Mouse (Mus musculus): ENCODE measurements around the gene Gfod1.
A peak's percentile ranks its signal among the peaks of the same experiment; 100 is the strongest.

Gene Gfod1

GRCm38 (mm10) chr13:43201033-43201432 is 102.9 kb downstream of the Gfod1 start:
- no peak for DNase-seq (ENCODE audit: low spot score)

- no peak for DNase-seq (ENCODE audit: low spot score)
Measured at GRCm38 (mm10) chr13:43200473-43200872, 103.5 kb downstream of the Gfod1 start.

GRCm38 (mm10) chr13:43199749-43200148 is 104.2 kb downstream of the Gfod1 start:
- DNase-seq (ENCODE audit: low spot score), result no peak

- no peak for DNase-seq (ENCODE audit: low spot score)
Measured at GRCm38 (mm10) chr13:43199282-43199681, 104.7 kb downstream of the Gfod1 start.

DNA sequence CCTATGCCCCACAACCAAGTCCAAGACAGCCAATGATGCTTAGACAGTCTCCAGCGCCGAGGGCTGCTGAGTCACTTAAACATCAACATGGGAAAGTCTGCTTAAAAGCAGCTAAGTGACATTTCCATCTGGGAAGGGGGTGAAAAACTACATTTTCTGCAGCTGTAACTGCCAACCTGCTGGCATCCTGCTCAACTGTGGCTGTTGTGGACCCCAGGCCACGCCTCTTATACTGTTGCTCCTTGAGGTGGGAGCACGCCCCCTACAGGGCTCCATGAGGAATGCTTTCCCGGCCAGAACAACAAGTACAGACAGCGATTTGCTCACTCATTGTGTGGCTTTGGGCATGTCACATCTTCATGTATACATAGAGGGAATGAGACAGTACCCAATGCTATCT is 106.8 kb downstream of the Gfod1 start:
- DNase-seq (ENCODE audit: low spot score), result no peak

DNA sequence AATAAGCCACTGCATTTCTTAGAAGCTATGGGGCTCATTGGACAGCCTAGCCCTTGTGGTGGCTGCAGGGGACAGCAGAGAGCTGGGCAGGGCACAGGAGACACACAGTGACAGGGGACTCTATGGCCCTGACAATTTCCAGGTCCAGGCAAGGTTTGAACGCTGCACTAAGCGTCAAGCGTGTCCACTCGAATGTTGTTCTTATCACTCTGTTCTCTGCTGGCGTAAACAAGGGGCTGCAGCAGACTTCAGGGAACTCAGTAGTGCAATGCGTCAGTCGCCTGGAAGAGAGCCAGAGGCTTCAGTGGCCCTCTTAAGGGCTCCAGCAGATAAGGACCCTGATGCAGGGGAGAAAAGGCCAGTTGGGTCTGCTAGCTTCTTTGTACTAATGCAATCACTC is 108.0 kb downstream of the Gfod1 start:
- DNase-seq (ENCODE audit: low spot score), result no peak

DNA sequence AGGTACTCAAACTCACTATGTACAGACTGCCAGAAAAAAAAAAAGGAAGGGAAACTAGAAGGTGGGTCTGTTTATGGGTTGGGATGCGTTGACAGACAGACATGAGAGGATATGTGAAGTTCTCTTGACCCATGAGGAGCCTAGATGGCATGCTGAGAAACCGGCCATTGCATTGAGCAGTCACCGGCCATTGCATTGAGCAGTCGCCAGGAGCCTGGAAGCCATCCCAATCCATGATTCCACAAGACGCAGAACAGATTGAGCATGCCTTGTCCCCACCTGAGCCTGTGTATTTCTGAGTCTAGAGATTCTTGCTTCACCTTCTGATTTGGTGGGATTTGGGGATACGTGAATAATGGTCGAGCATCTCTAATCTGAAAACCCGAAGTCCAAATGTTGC is 110.0 kb downstream of the Gfod1 start:
- DNase-seq (ENCODE audit: low spot score), result no peak

GRCm38 (mm10) chr13:43193266-43193665 is 110.7 kb downstream of the Gfod1 start:
- DNase-seq (ENCODE audit: low spot score), result no peak

DNA sequence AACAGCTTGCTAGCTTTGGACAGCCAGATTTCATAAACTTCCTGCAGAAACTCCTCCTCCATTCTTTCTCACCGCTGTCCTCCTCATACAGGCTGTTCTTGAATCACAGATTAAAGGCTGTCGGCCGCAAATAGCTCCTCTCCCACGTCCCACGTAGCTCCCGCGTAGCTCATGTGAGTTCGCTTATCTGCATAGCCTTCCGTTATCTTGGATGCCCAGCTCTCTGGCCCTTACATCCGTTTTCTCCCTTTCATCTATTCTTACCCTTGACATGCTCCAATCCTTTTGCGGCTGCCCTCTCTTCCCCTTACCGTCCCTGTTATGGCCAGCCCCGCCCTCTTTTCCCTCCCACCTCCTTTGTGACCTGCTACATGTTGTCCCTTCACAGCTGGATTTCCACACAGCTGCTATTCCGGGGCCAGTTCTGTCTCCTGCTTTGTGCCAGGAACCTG is 112.2 kb downstream of the Gfod1 start:
- DNase-seq (ENCODE audit: low spot score), result no peak

DNA sequence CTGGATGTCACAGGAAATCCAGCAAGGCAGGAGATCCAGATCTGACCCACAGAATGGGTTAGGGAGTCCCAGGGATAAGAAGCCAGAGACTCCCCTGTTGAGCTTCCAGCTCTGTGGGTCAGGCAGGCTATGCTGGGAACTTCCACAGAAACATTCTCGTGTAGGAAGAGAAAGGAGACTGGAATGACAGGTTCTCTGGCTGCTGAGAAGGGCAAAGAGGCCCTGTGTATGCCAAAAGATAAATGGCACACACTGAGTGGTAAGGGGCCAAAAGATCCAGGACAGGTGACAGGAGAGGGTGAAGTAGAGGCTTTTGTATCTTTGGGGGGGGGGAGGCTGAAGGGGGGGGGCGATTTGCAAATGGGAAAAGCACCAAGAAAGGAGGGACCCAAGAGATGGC is 112.7 kb downstream of the Gfod1 start:
- DNase-seq (ENCODE audit: low spot score), result no peak

- DNase-seq (ENCODE audit: low spot score), result no peak
Measured at GRCm38 (mm10) chr13:43187736-43188135, 116.2 kb downstream of the Gfod1 start.

DNA sequence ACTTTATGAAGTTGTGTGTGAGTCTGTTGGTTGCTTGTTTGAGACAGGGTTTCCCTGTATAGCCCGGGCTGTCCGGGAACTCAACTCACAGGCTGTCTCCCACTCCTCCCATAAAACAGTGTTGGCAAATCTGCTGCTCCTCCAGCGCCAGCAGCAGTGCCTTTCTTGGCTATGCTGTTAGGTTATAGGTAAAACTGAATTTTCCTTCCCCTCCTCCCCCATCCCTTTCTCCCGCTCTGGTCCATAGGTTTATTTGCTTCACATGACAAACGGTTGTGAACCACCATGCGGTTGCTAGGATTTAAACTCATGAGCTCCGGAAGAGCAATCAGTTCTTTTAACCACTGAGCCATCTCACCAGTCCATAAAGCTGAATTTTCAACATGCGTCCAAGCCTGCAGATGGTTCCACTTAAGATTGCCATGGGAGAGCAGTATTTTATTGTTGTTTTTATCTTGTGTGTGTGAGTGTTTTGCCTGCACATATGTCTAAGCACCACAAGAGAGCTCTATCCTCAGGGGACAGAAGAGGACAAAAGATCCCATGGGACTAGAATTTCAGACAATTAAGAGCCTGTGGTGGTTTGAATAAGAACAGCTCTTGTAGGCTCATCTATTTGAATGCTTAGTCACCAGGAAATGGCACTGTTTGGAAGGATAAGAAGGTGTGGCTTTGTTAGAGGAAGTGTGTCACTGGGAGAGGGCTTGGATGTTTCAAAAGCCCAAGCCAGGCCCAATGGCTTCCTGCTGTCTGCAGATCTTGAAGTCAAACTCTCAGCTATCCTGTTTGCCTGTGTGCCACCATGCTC is 120.5 kb downstream of the Gfod1 start:
- DNase-seq (ENCODE audit: low spot score), result no peak

DNA sequence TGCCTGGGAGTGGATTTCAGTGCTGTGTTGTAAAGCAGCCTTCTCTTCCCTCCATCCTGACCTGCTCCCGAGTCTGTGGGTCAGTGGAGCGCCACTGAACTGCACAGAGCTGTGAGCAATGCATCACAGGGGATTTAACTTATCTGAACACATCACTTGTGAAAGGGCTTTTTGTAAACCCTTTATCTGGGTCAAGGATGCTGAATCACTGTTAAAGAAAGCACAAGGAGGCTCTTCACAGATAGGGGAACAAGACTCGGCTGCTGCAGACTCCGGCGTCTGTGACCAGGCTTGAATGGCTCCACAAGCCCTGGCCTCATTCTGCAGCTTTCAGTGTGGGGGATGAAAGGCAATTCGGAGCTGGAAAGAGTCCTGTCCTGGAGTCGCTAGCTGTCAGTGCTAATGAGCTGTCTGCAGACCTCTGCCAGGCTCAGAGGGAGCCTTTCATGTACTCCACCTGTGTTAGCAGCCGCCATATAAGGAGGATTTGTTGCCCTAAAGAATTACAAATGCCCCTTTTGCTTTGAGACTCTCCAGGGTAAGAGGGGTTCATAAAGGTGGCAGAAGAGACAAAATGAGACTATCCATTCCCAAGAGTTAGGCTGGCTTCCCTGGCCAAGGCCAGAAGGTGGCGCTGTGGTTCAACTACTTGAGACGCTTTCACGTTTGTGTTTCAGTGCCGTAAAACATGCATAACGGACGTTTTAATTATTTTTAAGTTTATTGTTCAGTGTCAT is 121.3 kb downstream of the Gfod1 start:
- DNase-seq (ENCODE audit: low spot score), result peak; percentile 76

DNA sequence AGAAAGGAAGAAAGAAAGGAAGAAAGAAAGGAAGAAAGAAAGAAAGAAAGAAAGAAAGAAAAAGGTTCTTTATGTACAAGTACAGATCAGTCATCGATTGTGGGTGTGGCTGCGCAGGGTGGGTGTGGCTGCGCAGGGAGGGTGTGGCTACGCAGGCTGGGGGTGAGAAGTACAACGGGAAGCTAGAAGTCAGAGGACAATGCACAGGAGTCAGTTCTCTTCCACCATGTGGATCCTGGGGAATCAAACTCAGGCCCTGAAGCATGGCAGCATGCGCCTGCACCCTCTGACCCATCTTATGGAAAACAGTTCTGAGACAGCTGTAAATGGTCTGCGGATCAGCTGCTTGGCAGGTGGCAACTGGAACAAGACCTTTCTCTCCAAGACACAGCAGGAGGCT is 122.9 kb downstream of the Gfod1 start:
- DNase-seq (ENCODE audit: low spot score), result no peak

DNA sequence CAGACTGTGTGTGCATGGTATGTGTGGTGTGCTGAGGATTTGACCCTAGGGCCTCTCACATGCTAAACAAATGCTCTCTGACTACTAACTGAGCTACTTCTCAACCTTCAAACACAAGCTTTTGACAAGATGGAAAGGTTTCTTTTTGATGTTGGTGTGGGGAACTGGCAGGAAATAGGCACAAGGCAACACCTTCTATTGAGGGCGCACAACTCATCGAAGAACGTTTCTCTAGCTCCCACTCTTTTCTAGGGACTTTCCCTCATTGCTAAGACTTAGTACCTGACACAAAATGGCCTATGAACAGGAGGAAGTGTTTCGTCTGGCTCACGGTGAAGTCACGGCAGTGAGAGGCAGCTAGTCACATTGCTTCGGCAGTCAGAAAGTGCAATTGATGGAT is 126.7 kb downstream of the Gfod1 start:
- DNase-seq (ENCODE audit: low spot score), result no peak

GRCm38 (mm10) chr13:43176676-43177075 is 127.3 kb downstream of the Gfod1 start:
- DNase-seq (ENCODE audit: low spot score), result no peak

DNA sequence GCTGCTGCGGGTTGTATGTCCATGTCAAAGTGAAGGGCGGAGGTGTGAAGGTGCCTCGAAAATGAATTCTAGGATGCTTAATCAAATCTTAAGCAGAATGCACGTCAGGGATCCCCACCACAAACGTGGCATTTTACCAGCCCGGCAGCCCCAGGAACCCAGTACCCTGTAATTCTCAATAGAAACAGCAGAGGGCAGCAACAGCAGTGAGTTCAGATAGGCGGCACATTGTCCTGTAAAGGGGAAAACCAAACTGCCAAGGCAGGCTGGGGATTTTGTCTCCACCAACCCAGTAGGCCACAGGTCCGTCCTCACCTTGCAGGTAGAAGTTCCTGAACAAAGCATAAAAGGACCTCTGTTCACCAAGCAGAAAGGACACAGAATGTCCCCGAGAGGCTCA is 130.7 kb downstream of the Gfod1 start:
- peak; percentile 65 for DNase-seq (ENCODE audit: low spot score)

- no peak for DNase-seq (ENCODE audit: low spot score)
Measured at GRCm38 (mm10) chr13:43172036-43172713, 131.8 kb downstream of the Gfod1 start.

DNA sequence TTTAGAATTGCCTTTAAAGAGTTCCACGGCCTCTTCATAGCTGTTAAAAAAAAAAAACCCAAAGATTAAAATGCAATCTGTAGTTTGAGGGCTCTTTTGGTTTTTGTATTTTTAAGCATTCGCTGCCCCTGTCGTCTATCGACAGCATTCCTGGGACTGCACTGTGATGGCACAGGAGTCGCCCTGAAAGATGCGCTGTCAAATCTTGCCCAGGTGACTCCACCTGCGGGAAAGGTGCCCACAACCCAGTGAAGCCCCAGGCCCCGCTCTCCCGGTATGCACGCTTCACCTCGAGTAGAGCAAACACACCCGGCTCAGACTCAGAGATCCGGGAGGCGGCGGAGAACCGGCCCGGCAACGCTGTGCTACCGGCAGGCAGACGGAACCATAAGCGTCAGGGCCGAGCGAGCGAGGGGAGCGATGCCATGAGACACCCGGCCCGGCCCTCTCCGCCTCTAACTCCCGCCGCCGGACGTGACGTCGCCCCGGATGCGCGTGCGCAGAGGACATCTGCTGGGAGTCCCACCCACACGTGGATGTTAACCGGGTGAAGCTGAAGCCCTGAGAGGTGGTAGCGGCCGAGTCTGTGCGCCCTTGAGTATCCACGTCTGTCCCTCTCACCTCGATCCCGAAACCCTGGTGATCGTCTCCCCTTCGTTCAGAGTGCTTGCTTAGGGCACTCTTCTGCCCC is 132.8 kb downstream of the Gfod1 start, which contains the start of gene Tbc1d7:
Gene Tbc1d7 (minus strand): TSS at position 482 of the 691 bp plus-strand sequence.
- peak; percentile 94 for DNase-seq (ENCODE audit: low spot score)

GRCm38 (mm10) chr13:43167721-43168120 is 136.3 kb downstream of the Gfod1 start:
- no peak for DNase-seq (ENCODE audit: low spot score)

GRCm38 (mm10) chr13:43159429-43159828 is 144.5 kb downstream of the Gfod1 start:
- DNase-seq (ENCODE audit: low spot score), result no peak

DNA sequence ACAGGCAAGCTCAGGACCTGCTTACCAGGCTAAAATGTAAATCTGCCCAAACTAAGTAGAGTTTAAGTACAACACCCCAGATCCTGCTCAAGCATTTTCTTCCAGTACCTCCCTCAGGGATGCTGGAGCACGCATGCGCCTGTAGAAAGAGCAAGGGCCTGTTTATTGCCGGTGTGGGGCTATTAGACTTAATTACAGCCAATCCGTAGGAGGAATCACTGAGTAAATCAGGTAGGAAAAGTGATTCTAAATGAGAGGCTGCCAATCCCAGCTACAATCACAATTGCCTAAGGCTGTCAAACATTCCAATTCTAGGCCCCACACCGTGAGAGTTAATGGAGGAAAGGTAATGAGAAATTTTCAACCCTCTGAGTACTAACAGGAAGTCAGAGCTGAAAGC is 145.7 kb downstream of the Gfod1 start:
- DNase-seq (ENCODE audit: low spot score), result no peak

Measured in left cerebral cortex, adult 11 months (tissue).